8 mouse cellular contexts compared by ENCODE assay signal in genomic region chr19:44161515-44161914, GRCm38 (mm10). TPM values are rescaled to one million over a fixed set of nuclear protein-coding genes. Genes with fewer than 3 reads are reported as not detected.
DNase-seq lines count a peak whose midpoint lies in the region; TF ChIP-seq lines count a peak whose summit lies in the region.

No protein-coding gene starts in this region.

- TF ChIP-seq CTCF in gastrocnemius, adult 2 months (IDR thresholded peaks at IDR 0.05) = peak; percentile 70

- DNase-seq in gastrocnemius, adult 2 months = no peak
- DNase-seq in gastrocnemius, adult 18-20 months (ENCODE audit: low spot score) = no peak
- DNase-seq in lung, postnatal 36 days = peak; percentile 13
- DNase-seq in lung, postnatal 14 days = no peak
- peak; percentile 24 for DNase-seq in embryo, embryonic 10 days (ENCODE audit: low spot score)
- DNase-seq in retina, postnatal 7 days (ENCODE audit: low read depth, low spot score) = peak; percentile 13
- DNase-seq in heart, postnatal 25 days (ENCODE audit: low spot score) = no peak
- no peak for DNase-seq in ovary, postnatal 36 days (ENCODE audit: low spot score)

- no peak overlapping the region for H3K27ac ChIP-seq in gastrocnemius, adult 2 months

- no peak overlapping the region for H3K4me3 ChIP-seq in gastrocnemius, adult 2 months

- intact Hi-C loops in gastrocnemius, adult 2 months (cut with DNase I) = no loop called here
- intact Hi-C loops in heart, postnatal 25 days (cut with DNase I) = loop anchor here (10.0 kb wide), 1 partner anchor 133 kb away; the partner anchor contains the start of gene Scd2

RNA-seq across cellular contexts. Expression of gene Bloc1s2, which starts 15.3 kb away (rescaled TPM):
- 10 to 100 TPM; 12.9 to 14.3 TPM for total RNA-seq in gastrocnemius, adult 2 months (2021)
- 10 to 100 TPM; 10.5 to 15.4 TPM for total RNA-seq in gastrocnemius, adult 18-20 months (2021)
- total RNA-seq in heart, postnatal 25 days (2021) = 10 to 100 TPM; 17.8 to 18.2 TPM

RNA-seq across cellular contexts. Expression of gene Cwf19l1, which starts 25.8 kb away (rescaled TPM):
- total RNA-seq in gastrocnemius, adult 2 months (2021) = 1 to 10 TPM; 5.8 to 8.1 TPM
- total RNA-seq in gastrocnemius, adult 18-20 months (2021) = 1 to 10 TPM; 5.1 to 7.4 TPM
- total RNA-seq in heart, postnatal 25 days (2021) = 1 to 10 TPM; 6.9 to 9.1 TPM

RNA-seq across cellular contexts. Expression of gene Pkd2l1, which starts 30.7 kb away (rescaled TPM):
- total RNA-seq in gastrocnemius, adult 2 months (2021) = not detected
- total RNA-seq in gastrocnemius, adult 18-20 months (2021) = not detected
- total RNA-seq in heart, postnatal 25 days (2021) = not detected

RNA-seq across cellular contexts. Expression of gene Scd3, which starts 41.6 kb away (rescaled TPM):
- total RNA-seq in gastrocnemius, adult 2 months (2021) = not detected
- not detected for total RNA-seq in gastrocnemius, adult 18-20 months (2021)
- total RNA-seq in heart, postnatal 25 days (2021) = not detected

RNA-seq across cellular contexts. Expression of gene Chuk, which starts 54.2 kb away (rescaled TPM):
- total RNA-seq in gastrocnemius, adult 2 months (2021) = 10 to 100 TPM; 16.0 to 17.5 TPM
- 10 to 100 TPM; 12.0 to 16.3 TPM for total RNA-seq in gastrocnemius, adult 18-20 months (2021)
- 10 to 100 TPM; 27.6 to 28.1 TPM for total RNA-seq in heart, postnatal 25 days (2021)

Comparison
In these comparisons a context has a peak if more than half of its experiments do, and no peak if none do; other contexts are left out.
1. DNase-seq: peak in lung, postnatal 36 days (single experiment), embryo, embryonic 10 days (single experiment) and retina, postnatal 7 days (single experiment); none in gastrocnemius, adult 2 months (single experiment), gastrocnemius, adult 18-20 months (single experiment), lung, postnatal 14 days (single experiment), heart, postnatal 25 days (single experiment) and ovary, postnatal 36 days (single experiment).